Mouse (Mus musculus) testis, postnatal 10 days (tissue): ENCODE measurements around the gene Mef2a.

Experiments used
- DNase-seq: peaks from one replicate; pipeline ENCODE4 v3.0.0; 2021; ENCODE audit warnings: low spot score

Gene Mef2a

GRCm38 (mm10) chr7:67372729-67373583, at the start of gene Mef2a:
Mef2a (minus strand) TSS chr7:67372858.
- peak; percentile 97 for DNase-seq

- no peak for DNase-seq
These were observed 49.0 kb upstream of the Mef2a start for GRCm38 (mm10) chr7:67421476-67422186.

- no peak for DNase-seq
These were observed 48.4 kb upstream of the Mef2a start for GRCm38 (mm10) chr7:67421088-67421475.

DNA sequence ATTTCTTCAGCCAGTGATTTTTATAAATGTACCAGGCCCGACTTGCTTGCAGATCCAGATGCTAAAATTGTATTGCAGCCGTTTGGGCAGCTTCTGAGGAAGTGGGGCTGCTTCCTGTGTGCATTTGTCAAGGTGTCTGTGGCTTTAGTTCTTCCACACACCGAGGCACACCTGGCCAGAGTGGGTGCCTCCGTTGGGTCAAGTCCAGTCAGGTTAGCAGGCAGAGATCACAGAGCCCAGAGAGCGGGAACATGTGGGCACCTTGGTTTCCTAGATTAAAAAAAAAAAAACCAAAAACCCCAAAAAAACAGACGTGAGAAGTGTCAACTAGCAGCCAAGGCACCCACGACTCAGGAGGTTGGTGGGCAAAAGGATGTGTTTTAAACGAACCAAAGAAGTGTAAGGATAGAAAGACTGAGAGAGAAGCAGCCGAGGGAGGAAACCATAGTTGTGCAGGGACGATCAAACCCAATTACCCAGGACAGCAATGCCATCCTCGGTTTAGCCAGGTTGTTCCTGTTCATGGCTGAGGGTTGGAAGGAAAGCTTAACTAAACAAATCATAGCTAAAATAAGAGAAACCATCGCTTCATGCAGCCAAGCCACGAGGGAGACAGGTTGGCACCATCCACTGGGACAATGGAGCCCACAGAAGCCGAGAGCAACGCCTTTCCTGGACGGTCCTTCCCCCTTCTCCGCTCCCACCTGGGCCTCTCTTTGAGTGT, 47.1 kb upstream of the Mef2a start:
- no peak for DNase-seq

- no peak for DNase-seq
These were observed 45.5 kb upstream of the Mef2a start for GRCm38 (mm10) chr7:67418122-67418521.

DNA sequence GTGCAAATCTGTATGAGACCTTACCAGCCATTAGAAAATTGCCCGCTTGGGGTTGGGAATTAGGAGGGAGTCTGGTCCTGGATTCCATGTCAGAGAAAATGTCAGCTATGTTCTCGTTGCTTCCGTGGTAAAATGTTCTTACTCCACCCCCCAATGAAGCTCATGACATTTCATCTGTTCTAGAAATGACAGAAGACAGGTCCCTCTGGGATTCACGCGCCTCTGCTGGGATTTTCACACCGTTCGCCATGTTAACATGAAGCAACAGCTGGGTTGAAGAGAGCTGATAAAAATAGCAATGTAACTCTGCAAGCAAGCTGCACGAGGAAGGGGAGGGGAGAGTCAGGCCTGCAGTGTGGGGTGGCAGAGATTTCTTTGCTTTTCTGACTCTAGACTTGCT, 42.1 kb upstream of the Mef2a start:
- no peak for DNase-seq

GRCm38 (mm10) chr7:67412686-67413085, 40.0 kb upstream of the Mef2a start:
- DNase-seq: no peak

- DNase-seq: no peak
These were observed 34.4 kb upstream of the Mef2a start for GRCm38 (mm10) chr7:67407019-67407418.

- DNase-seq: no peak
These were observed 31.5 kb upstream of the Mef2a start for GRCm38 (mm10) chr7:67404176-67404575.

- no peak for DNase-seq
These were observed 29.7 kb upstream of the Mef2a start for GRCm38 (mm10) chr7:67402353-67402752.

GRCm38 (mm10) chr7:67401379-67401778, 28.7 kb upstream of the Mef2a start:
- DNase-seq: no peak

DNA sequence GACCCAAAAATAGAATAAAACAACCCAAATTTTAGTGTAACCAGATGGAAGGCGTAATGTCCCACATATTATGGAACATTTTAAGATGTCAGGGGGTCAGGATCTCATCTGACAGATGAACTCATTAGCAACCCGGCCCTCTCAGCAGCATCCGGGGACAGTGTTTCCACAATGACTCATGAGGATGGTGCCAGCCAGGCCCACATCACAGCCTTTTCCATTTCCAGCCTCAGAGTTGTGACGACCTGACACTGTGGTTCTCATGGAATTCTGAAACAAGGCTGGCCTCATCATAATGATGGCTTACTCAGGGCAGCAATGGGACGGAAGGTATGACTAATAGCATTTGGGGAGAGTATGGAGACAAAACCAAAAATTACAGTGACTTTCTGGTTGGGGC, 18.1 kb upstream of the Mef2a start:
- DNase-seq: no peak

- DNase-seq: no peak
These were observed 17.4 kb upstream of the Mef2a start for GRCm38 (mm10) chr7:67390095-67390494.

DNA sequence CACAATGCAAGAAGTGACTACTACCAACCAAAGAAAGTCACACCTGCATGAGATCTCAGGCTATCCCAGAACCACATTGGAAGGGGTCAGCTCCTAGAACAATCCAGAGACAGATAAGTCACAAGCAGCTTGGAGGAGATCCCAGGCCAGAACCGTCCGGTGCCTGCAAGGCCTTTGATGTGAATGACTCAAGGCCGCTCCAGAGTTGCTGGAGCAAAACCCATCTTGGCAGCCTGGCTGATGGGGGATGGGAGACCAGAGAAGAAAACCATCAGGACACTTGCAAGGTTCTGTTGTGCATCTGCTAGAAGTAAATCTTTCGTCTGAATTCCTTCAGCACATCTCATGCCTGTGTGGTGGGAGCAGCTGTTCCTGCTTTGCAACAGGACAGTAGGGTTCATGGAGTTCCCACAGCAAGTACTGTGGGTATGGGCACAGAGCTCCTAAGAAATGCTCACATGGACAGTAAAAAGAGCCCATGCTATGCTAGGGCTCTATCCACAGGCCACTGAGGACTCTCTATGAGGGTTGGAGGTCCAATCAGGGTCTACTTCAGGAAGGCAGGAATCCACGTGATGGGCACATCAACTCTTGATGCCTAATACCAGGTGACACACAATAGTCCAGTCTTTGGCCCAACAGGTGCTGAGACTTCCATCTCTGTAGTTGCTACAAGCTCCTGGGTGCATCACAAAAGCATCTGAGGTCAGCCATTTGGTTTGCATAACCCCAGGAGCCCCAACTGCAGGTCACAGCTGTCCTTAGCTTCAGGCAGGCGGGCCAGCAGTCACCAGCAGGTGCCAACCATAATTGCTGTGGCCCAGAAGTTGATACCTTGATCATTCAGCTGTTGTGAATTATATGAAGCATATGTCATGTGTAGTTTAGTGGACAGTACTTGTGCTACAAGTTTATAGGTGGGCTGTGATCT, 12.5 kb upstream of the Mef2a start:
- peak; percentile 67 for DNase-seq

DNA sequence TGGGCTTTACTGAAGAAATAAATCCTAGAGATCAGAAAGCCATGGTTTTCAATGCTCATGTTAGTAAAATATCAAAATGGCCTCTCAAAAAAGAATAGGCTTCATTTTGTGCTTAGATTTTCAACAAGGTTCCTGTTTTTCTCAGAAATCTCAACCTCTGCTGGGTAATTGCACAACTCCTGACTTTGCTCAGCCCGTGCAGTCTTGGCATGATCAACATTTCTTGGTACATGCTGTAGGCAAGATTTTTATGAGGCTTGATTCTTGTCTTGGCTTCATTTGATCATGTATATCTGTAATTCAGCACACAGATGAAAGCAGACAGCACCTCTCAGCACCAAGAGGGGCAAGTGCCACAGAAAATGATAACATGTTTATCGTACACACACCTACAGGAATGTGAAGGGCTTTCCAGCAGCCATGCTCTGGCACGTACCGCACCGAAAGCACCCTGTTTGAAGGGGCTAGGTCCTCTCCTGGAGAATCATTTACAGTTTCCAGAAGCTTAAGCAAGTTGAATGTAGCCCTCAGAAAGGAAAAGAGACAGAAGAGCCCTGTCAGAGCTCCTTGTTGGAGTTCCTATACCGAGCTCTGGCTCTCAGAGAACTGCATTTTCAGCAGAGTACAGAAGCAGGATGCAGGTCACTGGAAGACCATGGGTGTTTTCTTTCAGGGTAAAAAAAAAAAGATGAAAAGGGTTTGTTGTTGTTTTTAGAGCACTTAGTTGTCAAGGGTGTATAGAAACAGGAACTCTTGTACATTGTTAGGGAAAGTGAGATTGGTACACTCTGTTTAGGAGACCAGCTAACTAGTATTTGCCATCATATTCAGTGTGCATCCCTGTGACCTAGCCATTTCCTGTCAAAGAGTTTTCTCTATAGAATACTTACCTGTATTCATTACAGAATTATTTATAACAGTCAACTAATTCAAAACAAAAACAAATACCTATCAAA, 7.8 kb upstream of the Mef2a start:
- no peak for DNase-seq

GRCm38 (mm10) chr7:67376796-67377195, 4.1 kb upstream of the Mef2a start:
- no peak for DNase-seq

DNA sequence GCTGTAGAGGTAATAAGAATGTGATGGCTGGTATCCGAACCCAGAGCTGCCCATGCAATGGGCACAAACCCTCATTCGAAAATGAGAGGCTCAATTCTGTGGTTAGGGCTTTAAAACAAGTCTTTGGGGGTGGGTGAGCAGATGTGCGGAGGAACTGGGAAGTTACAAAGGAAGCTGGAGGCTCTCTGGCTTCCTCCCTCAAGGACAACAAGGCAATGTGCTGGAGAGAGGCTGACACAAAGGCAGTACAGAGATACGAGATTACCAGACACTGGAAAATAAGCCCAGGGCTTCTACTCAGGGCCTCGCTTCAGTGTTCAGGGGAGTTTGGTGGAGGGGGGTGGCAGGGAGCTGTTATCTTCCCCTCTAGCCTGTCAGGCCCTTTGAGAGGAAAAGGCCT, 1.3 kb upstream of the Mef2a start:
- DNase-seq: peak; percentile 53

DNA sequence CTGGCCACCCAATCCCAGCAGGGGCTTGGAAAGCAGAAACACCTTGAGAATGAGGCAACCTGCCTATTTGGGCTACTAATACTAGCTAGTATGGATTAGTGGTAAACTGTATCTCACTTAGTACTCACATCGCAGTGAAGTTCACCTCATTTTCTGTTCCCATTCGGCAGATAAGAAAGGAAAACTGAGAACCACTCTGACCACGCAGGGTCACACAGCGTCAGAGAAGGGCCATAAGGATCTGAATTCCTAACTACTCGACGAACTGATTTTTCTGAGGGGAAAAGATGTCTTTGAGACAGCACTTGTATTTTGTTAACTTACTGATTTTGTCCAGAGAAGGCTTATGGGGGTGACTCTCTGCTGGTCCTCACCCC, 914 bp upstream of the Mef2a start:
- DNase-seq: no peak

DNA sequence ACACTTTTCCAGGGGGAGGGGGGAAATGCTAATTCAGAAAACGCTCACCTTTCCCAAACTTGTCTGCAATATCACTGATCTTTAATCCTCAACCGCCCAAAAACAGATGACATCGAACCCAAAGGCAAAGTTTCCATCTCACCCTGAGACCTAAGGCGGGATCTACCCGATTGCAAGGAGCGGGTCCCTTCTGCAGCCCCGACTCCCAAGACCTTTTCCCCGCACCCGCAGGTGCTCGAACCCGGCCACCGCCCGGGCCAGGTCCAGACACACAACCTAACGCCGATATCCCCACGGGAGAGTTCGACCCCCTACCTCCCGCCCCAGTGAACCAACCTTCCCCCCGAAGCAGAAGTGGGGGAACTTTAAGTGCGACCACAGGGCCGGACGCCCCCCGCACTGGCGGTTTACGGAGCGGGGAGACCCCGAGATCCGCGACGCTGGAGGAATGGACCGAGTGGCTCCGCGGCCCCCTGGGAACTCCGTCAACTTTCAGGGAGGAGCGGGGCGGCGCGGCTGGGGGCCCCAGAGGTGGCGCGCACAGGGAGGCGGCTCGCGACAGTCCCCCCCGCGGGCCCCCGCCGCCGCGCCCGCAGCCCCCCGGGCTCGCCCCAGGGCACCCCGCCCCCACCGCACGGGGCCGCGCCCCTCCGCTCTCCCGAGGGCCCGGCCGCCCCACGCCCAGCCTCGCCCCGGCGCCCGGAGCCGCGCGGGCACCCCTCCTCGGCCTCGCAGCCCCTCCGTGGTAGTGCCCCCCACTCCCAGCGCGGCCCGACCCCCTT, 576 bp downstream of the Mef2a start:
- peak; percentile 70 for DNase-seq
